ENCODE assay signal across 13 mouse cellular contexts in genomic region chr9:62913390-62914069, GRCm38 (mm10). TPM values are rescaled to one million over a fixed set of nuclear protein-coding genes. Genes with fewer than 3 reads are reported as not detected.
"Had no signal": no experiment of that assay in that cellular context is flagged by ENCODE, and none has a peak within 500 bp of the region (broad histone marks: within the 10 kb centered on the region; RNA-seq: fewer than 3 reads in every experiment).

No protein-coding gene starts in this region.

- DNase-seq: kidney, postnatal 25 days; layer of hippocampus, postnatal 36 days; liver; liver, embryonic 13.5 days; liver, postnatal 0 days; lung, postnatal 36 days; thymus, postnatal 4 days had no signal

- ATAC-seq: liver, postnatal 0 days; midbrain, embryonic 13.5 days had no signal

- H3K27ac ChIP-seq: kidney, embryonic 15.5 days; limb, embryonic 12.5 days; liver, embryonic 13.5 days; midbrain, embryonic 13.5 days; neural tube, embryonic 12.5 days; stomach, postnatal 0 days had no signal

- H3K4me1 ChIP-seq: kidney, embryonic 15.5 days; liver, embryonic 13.5 days; midbrain, embryonic 13.5 days; neural tube, embryonic 12.5 days had no signal

- H3K4me2 ChIP-seq: kidney, embryonic 15.5 days; limb, embryonic 12.5 days; liver, embryonic 13.5 days; midbrain, embryonic 13.5 days; neural tube, embryonic 12.5 days had no signal

- H3K9me3 ChIP-seq: kidney, embryonic 15.5 days; liver, embryonic 13.5 days; midbrain, embryonic 13.5 days had no signal

- H3K4me3 ChIP-seq: kidney, embryonic 15.5 days; limb, embryonic 12.5 days; liver, embryonic 13.5 days; midbrain, embryonic 13.5 days; neural tube, embryonic 12.5 days had no signal

- H3K9ac ChIP-seq: kidney, embryonic 15.5 days; limb, embryonic 12.5 days; liver, embryonic 13.5 days; liver, postnatal 0 days; midbrain, embryonic 13.5 days; neural tube, embryonic 12.5 days had no signal

- H3K27me3 ChIP-seq: kidney, embryonic 15.5 days; limb, embryonic 12.5 days; liver, embryonic 13.5 days; midbrain, embryonic 13.5 days; neural tube, embryonic 12.5 days had no signal

RNA-seq across cellular contexts. Expression of gene Calml4, which starts 55.6 kb away (rescaled TPM):
- total RNA-seq: neutrophil, adult 5-6 weeks had no signal
